Mouse (Mus musculus) stomach, postnatal 0 days (tissue): Measurements from ENCODE around the gene Ppp1r37.

Experiments used
- CTCF ChIP-seq: IDR thresholded peaks from 2 replicates; pipeline ENCODE4 v1.5.1; 2016; ENCODE audit warnings: antibody characterized with exemption, low read depth, mild to moderate bottlenecking, moderate library complexity
- EP300 ChIP-seq: optimal IDR thresholded peaks from 2 replicates; pipeline ENCODE3; 2016; ENCODE audit warnings: antibody characterized with exemption

DNA sequence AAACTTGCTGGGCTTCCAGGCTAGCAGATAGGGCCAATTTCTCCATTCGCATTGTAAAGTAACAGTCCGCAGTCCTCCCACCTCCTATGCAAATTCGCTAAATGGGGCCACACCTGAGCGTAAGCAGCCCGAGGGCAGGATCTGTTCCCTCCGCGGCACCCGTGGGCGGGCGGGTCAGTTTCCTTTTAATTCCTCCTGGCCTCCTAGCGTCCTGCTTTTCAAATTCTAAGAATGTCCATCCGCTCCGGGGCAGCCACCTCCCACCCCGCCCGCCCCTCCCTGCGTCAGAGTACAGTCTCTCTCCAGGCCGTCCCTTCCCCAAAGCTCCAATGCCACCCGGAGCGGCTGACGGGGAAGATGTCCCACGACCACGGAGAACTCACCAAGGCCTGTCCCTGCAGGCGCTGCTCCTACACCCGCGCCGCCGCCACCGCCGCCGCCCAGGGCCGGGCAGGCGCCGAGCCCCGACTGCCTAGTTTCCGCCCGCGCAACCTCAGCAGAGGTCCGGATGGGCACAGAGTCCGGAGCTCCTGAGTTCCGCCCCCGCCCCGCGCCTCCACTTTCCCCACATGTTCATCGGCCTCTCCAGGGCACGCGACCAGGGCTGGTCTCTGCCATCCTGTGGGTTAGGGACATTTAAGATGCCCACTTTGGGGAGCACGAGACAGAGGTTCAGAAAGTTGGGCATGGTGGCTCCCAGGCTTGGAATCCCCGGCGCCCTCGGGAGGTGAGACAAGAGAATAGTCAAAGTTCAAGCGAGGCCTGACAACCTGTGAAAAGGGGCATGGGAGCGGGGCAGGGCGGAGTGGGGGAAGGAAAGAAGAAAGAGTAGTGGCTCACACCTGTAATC, 10.3 kb upstream of the Ppp1r37 start:
- TF ChIP-seq CTCF (peak; percentile 27), EP300 (no peak)
